Mouse (Mus musculus): Measurements from ENCODE around the gene Eif2b2.

Gene Eif2b2

GRCm38 (mm10) chr12:85194623-85195018 is 24.7 kb upstream of the Eif2b2 start:
- DNase-seq (ENCODE audit: low spot score in 2 of 2), result peak in 1 of 2 experiments; percentile 35

GRCm38 (mm10) chr12:85195086-85195485 is 24.2 kb upstream of the Eif2b2 start:
- DNase-seq (ENCODE audit: low spot score in 2 of 2), result no peak

- DNase-seq (ENCODE audit: low spot score in 2 of 2), result no peak
Measured at GRCm38 (mm10) chr12:85196191-85196590, 23.1 kb upstream of the Eif2b2 start.

- no peak for DNase-seq (ENCODE audit: low spot score in 2 of 2)
Measured at GRCm38 (mm10) chr12:85197371-85197770, 21.9 kb upstream of the Eif2b2 start.

GRCm38 (mm10) chr12:85197936-85198335 is 21.3 kb upstream of the Eif2b2 start:
- no peak for DNase-seq (ENCODE audit: low spot score in 2 of 2)

GRCm38 (mm10) chr12:85199954-85200353 is 19.3 kb upstream of the Eif2b2 start:
- DNase-seq (ENCODE audit: low spot score in 2 of 2), result no peak

GRCm38 (mm10) chr12:85200929-85201829 is 18.1 kb upstream of the Eif2b2 start:
- no peak for DNase-seq (ENCODE audit: low spot score in 2 of 2)

GRCm38 (mm10) chr12:85201830-85202147 is 17.5 kb upstream of the Eif2b2 start:
- no peak for DNase-seq (ENCODE audit: low spot score in 2 of 2)

GRCm38 (mm10) chr12:85202191-85202590 is 17.1 kb upstream of the Eif2b2 start:
- DNase-seq (ENCODE audit: low spot score in 2 of 2), result no peak

GRCm38 (mm10) chr12:85203699-85204098 is 15.6 kb upstream of the Eif2b2 start:
- no peak for DNase-seq (ENCODE audit: low spot score in 2 of 2)

- no peak for DNase-seq (ENCODE audit: low spot score in 2 of 2)
Measured at GRCm38 (mm10) chr12:85204105-85204504, 15.2 kb upstream of the Eif2b2 start.

- no peak for DNase-seq (ENCODE audit: low spot score in 2 of 2)
Measured at GRCm38 (mm10) chr12:85205425-85205824, 13.9 kb upstream of the Eif2b2 start.

- no peak for DNase-seq (ENCODE audit: low spot score in 2 of 2)
Measured at GRCm38 (mm10) chr12:85208687-85209199, 10.5 kb upstream of the Eif2b2 start.

- no peak for DNase-seq (ENCODE audit: low spot score in 2 of 2)
Measured at GRCm38 (mm10) chr12:85215031-85215430, 4.2 kb upstream of the Eif2b2 start.

GRCm38 (mm10) chr12:85217733-85218310 is 1.5 kb upstream of the Eif2b2 start:
- DNase-seq (ENCODE audit: low spot score in 2 of 2), result no peak

- DNase-seq (ENCODE audit: low spot score in 2 of 2), result peak in 1 of 2 experiments; percentile 7
Measured at GRCm38 (mm10) chr12:85219905-85220290, 617 bp downstream of the Eif2b2 start.

GRCm38 (mm10) chr12:85227227-85227626 is 7.9 kb downstream of the Eif2b2 start:
- no peak for DNase-seq (ENCODE audit: low spot score in 2 of 2)

GRCm38 (mm10) chr12:85227876-85228599 is 8.8 kb downstream of the Eif2b2 start:
- DNase-seq (ENCODE audit: low spot score in 2 of 2), result no peak

- no peak for DNase-seq (ENCODE audit: low spot score in 2 of 2)
Measured at GRCm38 (mm10) chr12:85233376-85234358, 14.4 kb downstream of the Eif2b2 start.

- no peak for DNase-seq (ENCODE audit: low spot score in 2 of 2)
Measured at GRCm38 (mm10) chr12:85237553-85237952, 18.3 kb downstream of the Eif2b2 start.

- DNase-seq (ENCODE audit: low spot score in 2 of 2), result no peak
Measured at GRCm38 (mm10) chr12:85252083-85252482, 32.8 kb downstream of the Eif2b2 start.
